8 mouse cellular contexts compared by ENCODE assay signal in the genomic region with DNA sequence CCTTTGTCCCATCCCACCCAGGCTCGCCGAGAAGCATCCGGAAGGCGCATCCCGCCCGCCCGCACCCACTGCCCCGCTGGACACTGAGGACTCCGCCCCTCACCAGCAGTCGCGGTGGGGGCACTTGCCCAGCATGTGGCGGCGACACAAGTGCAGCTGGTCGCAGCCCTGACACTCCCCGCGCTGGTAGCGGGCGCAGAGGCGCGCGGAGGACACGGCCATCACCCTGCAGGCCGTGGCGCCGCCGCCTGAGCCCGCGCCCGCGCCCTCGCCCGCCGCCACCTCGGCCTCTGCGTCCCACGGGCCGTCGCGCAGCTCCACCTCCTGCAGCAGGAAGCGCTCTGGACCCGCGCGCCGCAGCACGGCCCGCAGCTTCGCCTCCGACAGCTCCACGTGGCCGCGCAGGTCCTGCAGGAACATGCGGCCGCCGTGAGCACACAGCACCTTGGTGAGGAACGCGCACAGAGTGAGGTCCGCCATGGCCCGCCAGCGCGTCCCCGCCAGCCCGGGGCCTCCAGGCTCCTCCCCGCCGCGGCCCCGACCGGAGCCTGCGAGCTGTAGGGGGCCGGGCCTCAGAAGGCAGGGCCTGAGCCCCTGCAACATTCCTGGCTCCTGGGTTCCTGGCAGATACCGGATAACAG. TPM values are rescaled to one million over a fixed set of nuclear protein-coding genes. Genes with fewer than 3 reads are reported as not detected.
DNase-seq lines count a peak whose midpoint lies in the region; ATAC-seq and TF ChIP-seq lines count a peak whose summit lies in the region.

TSS of gene Zc3hav1l (minus strand) at position 499 of the 641 bp plus-strand sequence.

- peaks cover 17% of the 10 kb centered on the region for H3K4me1 ChIP-seq in E14TG2a.4 (replicated peaks; ENCODE audit: low read depth, low read length)
- peaks cover 3% of the 10 kb centered on the region; the same call in 1 of the 2 replicates for H3K4me1 ChIP-seq in forebrain, embryonic 14.5 days (ENCODE audit: control insufficient read depth, insufficient read depth, low read length)
- H3K4me1 ChIP-seq in lung, adult 2 months (ENCODE audit: control insufficient read depth, insufficient read depth, low read length): peaks cover 3% of the 10 kb centered on the region; the same call in 1 of the 2 replicates
- H3K4me1 ChIP-seq in olfactory bulb, adult 2 months (ENCODE audit: control insufficient read depth, insufficient read depth, low read length): peaks cover 8% of the 10 kb centered on the region

- under 1% methylated on average over 67 of the region's 70 CpGs for WGBS in forebrain, embryonic 14.5 days
- under 1% methylated on average over 69 of the region's 70 CpGs for WGBS in lung, adult 2 months
- WGBS in olfactory bulb, adult 2 months: 1% methylated on average over 70 of the region's 70 CpGs

- H3K27ac ChIP-seq in forebrain, embryonic 14.5 days (ENCODE audit: low read depth, low read length): peak within 1 kb of the TSS; percentile 92
- peak within 1 kb of the TSS; percentile 0; the same call in 1 of the 2 replicates for H3K27ac ChIP-seq in olfactory bulb, adult 2 months (ENCODE audit: insufficient read depth, low read depth, low read length)

- DNase-seq in c-Kit-positive CD71-positive TER-119-negative erythroid progenitor cells, embryonic 14.5 days (ENCODE audit: low read depth): peak; percentile 53
- DNase-seq in forebrain, embryonic 14.5 days (ENCODE audit: low spot score): peak; percentile 84
- DNase-seq in heart, postnatal 14 days: peak; percentile 79 to 82
- peak; percentile 49 to 74 for DNase-seq in layer of hippocampus, adult 18-20 months (ENCODE audit: low spot score in 2 of 2)
- peak; percentile 51 for DNase-seq in lung, adult 2 months
- DNase-seq in thymus, postnatal 0 days (ENCODE audit: low spot score): peak; percentile 65

- peak within 1 kb of the TSS; percentile 86 for H3K4me3 ChIP-seq in E14TG2a.4 (replicated peaks; ENCODE audit: low read length)
- peak within 1 kb of the TSS; percentile 76 for H3K4me3 ChIP-seq in forebrain, embryonic 14.5 days (ENCODE audit: low read depth, low read length)
- peak within 1 kb of the TSS; percentile 97 for H3K4me3 ChIP-seq in lung, adult 2 months (replicated peaks; ENCODE audit: extremely low read depth, low read depth, low read length)
- peak within 1 kb of the TSS; percentile 72 for H3K4me3 ChIP-seq in olfactory bulb, adult 2 months (ENCODE audit: insufficient read depth, low read depth, low read length)

- ATAC-seq in forebrain, embryonic 14.5 days: peak; percentile 97

- no peak for TF ChIP-seq CTCF in E14TG2a.4 (conservative IDR thresholded peaks at IDR 0.05; ENCODE audit: low read length)
- no peak for TF ChIP-seq CTCF in lung, adult 2 months (IDR thresholded peaks at IDR 0.05; ENCODE audit: insufficient read depth, low read length)
- TF ChIP-seq CTCF in olfactory bulb, adult 2 months (IDR thresholded peaks at IDR 0.05; ENCODE audit: insufficient read depth, low read depth, low read length): no peak

- TF ChIP-seq POLR2A in lung, adult 2 months (IDR thresholded peaks at IDR 0.05; ENCODE audit: borderline replicate concordance, extremely low read depth, low read depth, low read length): peak; percentile 53; the same call in 1 of the 2 replicates
- TF ChIP-seq POLR2A in olfactory bulb, adult 2 months (IDR thresholded peaks at IDR 0.05; ENCODE audit: insufficient read depth, low read depth, low read length): 0 out of 2 replicates have a peak, but pooled peaks have one; percentile 18

- H3K27me3 ChIP-seq in E14TG2a.4 (ENCODE audit: insufficient read depth, low read length): peaks cover 51% of the 10 kb centered on the region
- no peaks in the 10 kb centered on the region for H3K27me3 ChIP-seq in forebrain, embryonic 14.5 days (replicated peaks; ENCODE audit: control insufficient read depth, insufficient read depth, low read length)

- peak within 1 kb of the TSS; percentile 70 for H3K4me2 ChIP-seq in forebrain, embryonic 14.5 days (ENCODE audit: low read length)

- intact Hi-C loops in heart, postnatal 14 days (cut with DNase I): loop anchor here (2.0 kb wide), 2 partner anchors 44 to 138 kb away; partner anchors contain the start of gene D630045J12Rik

- H3K36me3 ChIP-seq in E14TG2a.4 (ENCODE audit: insufficient read depth, low read length): peaks cover 30% of the 10 kb centered on the region
- H3K36me3 ChIP-seq in forebrain, embryonic 14.5 days (ENCODE audit: control insufficient read depth, insufficient read depth, low read length): peaks cover 27% of the 10 kb centered on the region

- H3K9me3 ChIP-seq in E14TG2a.4 (ENCODE audit: low read length): peaks cover 15% of the 10 kb centered on the region
- no peaks in the 10 kb centered on the region for H3K9me3 ChIP-seq in forebrain, embryonic 14.5 days (replicated peaks; ENCODE audit: control insufficient read depth, low read length)

- peak within 1 kb of the TSS; percentile 95 for H3K9ac ChIP-seq in forebrain, embryonic 14.5 days (ENCODE audit: low read length)

RNA-seq across cellular contexts. Expression of gene Zc3hav1l, which starts in this region (rescaled TPM):
- 5.3 and 6.1 TPM in 2 replicates for polyA plus RNA-seq in forebrain, embryonic 14.5 days (2014; fragmentation: Nextera tagmentation; extraction: Ambion mirVana)
- total RNA-seq in heart, postnatal 14 days (2021): 1 to 10 TPM; 3.4 to 3.8 TPM
- 1 to 10 TPM; 4.5 to 4.6 TPM for total RNA-seq in layer of hippocampus, adult 18-20 months (2021)
- polyA plus RNA-seq in lung, adult 2 months (2012; rRNA removed): 3.2 and 4.4 TPM in 2 replicates
- polyA plus RNA-seq in olfactory bulb, adult 2 months (2012; ENCODE audit: insufficient read depth, insufficient read length, low replicate concordance, missing spikeins): not detected in 2 replicates
- 2.5 and 2.7 TPM in 2 replicates for polyA plus RNA-seq in thymus, postnatal 0 days (2015; fragmentation: Nextera tagmentation; extraction: Ambion mirVana)

Comparison
In these comparisons a context has a peak if more than half of its experiments do, and no peak if none do; other contexts are left out.
1. Peak in every context shown above with its lines: DNase-seq, ATAC-seq, H3K4me3 ChIP-seq and H3K27ac ChIP-seq.